ENCODE assay signal across 8 mouse cellular contexts in the genomic region with DNA sequence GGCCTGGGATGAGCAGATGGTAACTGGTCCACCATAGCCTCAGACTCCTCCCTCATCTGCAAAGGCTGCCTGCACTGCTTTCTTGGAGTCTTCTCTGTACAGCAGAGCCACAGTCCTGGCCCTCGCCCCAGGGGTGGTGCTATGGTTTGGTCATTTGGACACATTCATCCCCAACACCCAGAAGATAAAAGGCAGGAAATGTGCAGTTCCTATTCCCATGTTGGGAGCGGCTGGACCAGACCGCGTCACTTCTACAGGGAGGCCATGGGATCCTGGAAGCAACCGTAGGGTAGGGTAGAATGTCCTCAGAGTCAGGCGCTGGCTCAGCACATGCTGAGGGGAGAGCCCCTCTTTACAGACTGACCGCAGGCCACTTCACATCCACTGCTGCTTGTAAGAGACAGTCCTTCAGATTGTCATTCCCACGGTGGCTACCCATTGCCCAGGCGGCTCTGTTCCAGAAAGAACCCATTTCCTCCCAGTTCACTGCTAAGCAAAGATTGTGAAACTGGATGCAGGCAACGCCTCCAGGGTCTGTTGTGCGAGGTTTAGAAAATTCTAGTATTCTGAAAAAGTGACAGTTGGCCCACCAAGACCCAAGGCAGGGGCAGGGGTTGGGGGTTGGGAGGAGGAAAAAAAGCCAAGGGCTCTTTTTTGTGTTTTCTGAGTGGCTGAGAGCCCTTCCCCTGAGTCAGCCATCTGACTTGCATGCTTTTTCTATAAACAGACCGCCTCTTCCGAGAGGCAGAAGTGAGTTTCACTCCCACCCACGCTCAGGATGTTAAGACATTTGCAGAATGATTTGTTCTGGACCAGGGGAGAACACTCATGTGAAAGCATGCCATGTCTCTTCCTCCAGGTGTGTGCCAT. TPM values are rescaled to one million over a fixed set of nuclear protein-coding genes. Genes with fewer than 3 reads are reported as not detected.
DNase-seq lines count a peak whose midpoint lies in the region; ATAC-seq lines count a peak whose summit lies in the region.

No protein-coding gene starts in this region.

- H3K4me2 ChIP-seq in heart, embryonic 11.5 days = no peak overlapping the region

- no peaks in the 10 kb centered on the region for H3K27me3 ChIP-seq in heart, embryonic 11.5 days (ENCODE audit: control insufficient read depth, insufficient read depth, low read length)

- no peak overlapping the region for H3K4me3 ChIP-seq in heart, embryonic 11.5 days (ENCODE audit: low read depth, low read length)

- WGBS in heart, embryonic 11.5 days (ENCODE audit: insufficient replicate concordance) = 55% methylated on average over 14 of the region's 14 CpGs

- H3K4me1 ChIP-seq in heart, embryonic 11.5 days (ENCODE audit: control insufficient read depth, insufficient read depth, low read length) = peaks cover 44% of the 10 kb centered on the region

- peak; percentile 48 for DNase-seq in 3134 (ENCODE audit: extremely low read depth, insufficient read length, low spot score)
- DNase-seq in brain, adult 2 months (ENCODE audit: low read depth, low spot score) = peak; percentile 92
- DNase-seq in kidney, postnatal 25 days = peak; percentile 58 to 75
- no peak for DNase-seq in c-Kit-positive CD71-positive TER-119-positive erythroid progenitor cells, embryonic 14.5 days (ENCODE audit: low spot score)
- DNase-seq in thymus, adult 18-20 months = no peak
- no peak for DNase-seq in embryo, embryonic 9.5 days (ENCODE audit: extremely low spot score)

- H3K9me3 ChIP-seq in heart, embryonic 11.5 days (replicated peaks; ENCODE audit: control insufficient read depth, low read length) = no peaks in the 10 kb centered on the region

- H3K9ac ChIP-seq in heart, embryonic 11.5 days (ENCODE audit: low read depth, low read length) = no peak overlapping the region

- H3K36me3 ChIP-seq in heart, embryonic 11.5 days (ENCODE audit: control insufficient read depth, insufficient read depth, low read length) = no peaks in the 10 kb centered on the region

- H3K27ac ChIP-seq in heart, embryonic 11.5 days (ENCODE audit: low read depth, low read length) = peak overlapping the region; percentile 54; the same call in 1 of the 2 replicates

- no peak; the same call in 1 of the 2 replicates for ATAC-seq in heart, embryonic 11.5 days (replicated peaks; ENCODE audit: insufficient number of reproducible peaks, low FRiP score, low TSS enrichment)
- ATAC-seq in megakaryocyte, adult 5-6 weeks (ENCODE audit: poor library complexity, severe bottlenecking) = peak; percentile 35

RNA-seq across cellular contexts. Expression of a gene that starts 12.3 kb away (rescaled TPM):
- polyA plus RNA-seq in heart, embryonic 11.5 days (2014; fragmentation: Nextera tagmentation; extraction: Ambion mirVana) = 0.15 and 0.33 TPM in 2 replicates
- 0.09 TPM in 1 of 2 replicates, not detected in the other for total RNA-seq in megakaryocyte, adult 5-6 weeks (2015)
- not detected in 2 replicates for total RNA-seq in megakaryocyte, adult 5-6 weeks (2017)

Comparison
In these comparisons a context has a peak if more than half of its experiments do, and no peak if none do; other contexts are left out.
1. DNase-seq: peak in 3134 (single experiment), brain, adult 2 months (single experiment) and kidney, postnatal 25 days (2 of 2); none in c-Kit-positive CD71-positive TER-119-positive erythroid progenitor cells, embryonic 14.5 days (single experiment), thymus, adult 18-20 months (0 of 2) and embryo, embryonic 9.5 days (single experiment).